Mouse (Mus musculus) MEL (cell line): ENCODE measurements at regions not wholly inside any gene's neighbourhood (a gene's known extent, or its start where the extent isn't known, plus 50 kb on each side); places are given as distances from the start of the nearest gene placed in this dataset.

Experiments
- DNase-seq: peaks from one replicate; pipeline ENCODE4 v3.0.0; 2011; ENCODE audit warnings: low read depth, low spot score
- H3K27ac ChIP-seq: 2 replicates; pipeline ENCODE4 v1.5.1; 2012; ENCODE audit warnings: low read depth, mild to moderate bottlenecking, control low read depth, low read length, moderate library complexity; ENCODE audit not compliant: control insufficient read depth
- H3K27me3 ChIP-seq, 2 experiments: fragments of 150-350 bp in 1 of 2; sonication (generic) in 1 of 2; 2 replicates each; pipeline ENCODE4 v1.6.1; 2012; ENCODE audit warnings: low read length in 2 of 2, mild to moderate bottlenecking in 2 of 2, improper control_type of control experiment in 1 of 2, moderate library complexity in 1 of 2; ENCODE audit not compliant: insufficient read depth in 2 of 2, control insufficient read depth in 1 of 2
- H3K36me3 ChIP-seq, 2 experiments: 2 replicates each; pipeline ENCODE4 v1.6.1; 2012 to 2014; ENCODE audit warnings: low read length in 2 of 2, improper control_type of control experiment in 1 of 2, inconsistent platforms in 1 of 2, mild to moderate bottlenecking in 1 of 2; ENCODE audit not compliant: insufficient read depth in 2 of 2, control insufficient read depth in 1 of 2
- H3K4me1 ChIP-seq, 2 experiments: fragments of 150-350 bp in 1 of 2; sonication (generic) in 1 of 2; 2 replicates each; pipeline ENCODE4 v1.6.1; 2012; ENCODE audit warnings: low read length in 2 of 2, improper control_type of control experiment in 1 of 2, mild to moderate bottlenecking in 1 of 2; ENCODE audit not compliant: insufficient read depth in 2 of 2, control insufficient read depth in 1 of 2
- H3K4me3 ChIP-seq, 2 experiments: fragments of 150-350 bp in 1 of 2; sonication (generic) in 1 of 2; 2 replicates each; pipeline ENCODE4 v1.5.1; 2012; ENCODE audit warnings: low read depth in 2 of 2, low read length in 2 of 2, mild to moderate bottlenecking in 2 of 2, moderate library complexity in 2 of 2, control low read depth in 1 of 2, improper control_type of control experiment in 1 of 2; ENCODE audit not compliant: control insufficient read depth in 1 of 2, insufficient read depth in 1 of 2
- H3K79me2 ChIP-seq: 2 replicates; pipeline ENCODE4 v1.6.1; 2012; ENCODE audit warnings: mild to moderate bottlenecking, low read length, moderate library complexity; ENCODE audit not compliant: control insufficient read depth, poor library complexity, insufficient read depth
- H3K9ac ChIP-seq: 2 replicates; pipeline ENCODE4 v1.6.1; 2012; ENCODE audit warnings: low read depth, mild to moderate bottlenecking, control low read depth, low read length, moderate library complexity; ENCODE audit not compliant: control insufficient read depth, poor library complexity, severe bottlenecking
- H3K9me3 ChIP-seq: fragments of 150-350 bp; sonication (generic); replicated peaks from 2 replicates; pipeline ENCODE4 v1.6.1; 2012; ENCODE audit warnings: mild to moderate bottlenecking, low read length, improper control_type of control experiment, moderate library complexity; ENCODE audit not compliant: insufficient read depth
- BHLHE40 ChIP-seq: IDR thresholded peaks from 2 replicates; pipeline ENCODE4 v1.6.1; 2012; ENCODE audit warnings: low read depth, mild to moderate bottlenecking, inconsistent platforms, low read length, improper control_type of control experiment, borderline replicate concordance
- CHD2 ChIP-seq: IDR thresholded peaks from 2 replicates; pipeline ENCODE4 v1.6.1; 2011; ENCODE audit warnings: low read length, improper control_type of control experiment
- CTCF ChIP-seq, 3 experiments: IDR thresholded peaks in 2 of 3; conservative IDR thresholded peaks in 1 of 3; 2 replicates each; pipeline ENCODE4 v1.5.1; 2011 to 2012; ENCODE audit warnings: low read length in 3 of 3, low read depth in 2 of 3, mild to moderate bottlenecking in 2 of 3, improper control_type of control experiment in 1 of 3, inconsistent platforms in 1 of 3, mixed read lengths in 1 of 3, moderate library complexity in 1 of 3; ENCODE audit not compliant: control insufficient read depth in 1 of 3, insufficient read depth in 1 of 3, poor library complexity in 1 of 3, severe bottlenecking in 1 of 3
- E2F4 ChIP-seq: IDR thresholded peaks from 2 replicates; pipeline ENCODE4 v1.6.1; 2011; ENCODE audit warnings: low read depth, low read length, improper control_type of control experiment, borderline replicate concordance
- EP300 ChIP-seq, 2 experiments: IDR thresholded peaks; 2 replicates each; pipeline ENCODE4 v1.6.1; 2011; ENCODE audit warnings: improper control_type of control experiment in 2 of 2, low read length in 2 of 2, low read depth in 1 of 2, mild to moderate bottlenecking in 1 of 2
- ETS1 ChIP-seq: IDR thresholded peaks from 2 replicates; pipeline ENCODE4 v1.6.1; 2012; ENCODE audit warnings: low read depth, mild to moderate bottlenecking, inconsistent platforms, low read length, improper control_type of control experiment, moderate library complexity
- GATA1 ChIP-seq: IDR thresholded peaks from 2 replicates; pipeline ENCODE4 v1.6.1; 2011; ENCODE audit warnings: low read depth, low read length, improper control_type of control experiment
- JUND ChIP-seq: IDR thresholded peaks from 2 replicates; pipeline ENCODE4 v1.6.1; 2011; ENCODE audit warnings: low read depth, mild to moderate bottlenecking, improper control_type of control experiment, low read length
- KAT2A ChIP-seq: conservative IDR thresholded peaks from 2 replicates; pipeline ENCODE4 v1.6.1; 2012; ENCODE audit warnings: low read depth, low read length, improper control_type of control experiment, inconsistent platforms
- MAFK ChIP-seq: IDR thresholded peaks from 2 replicates; pipeline ENCODE4 v1.6.1; 2011; ENCODE audit warnings: low read depth, mild to moderate bottlenecking, low read length, improper control_type of control experiment, borderline replicate concordance
- MAZ ChIP-seq: IDR thresholded peaks from 2 replicates; pipeline ENCODE4 v1.6.1; 2012; ENCODE audit warnings: low read depth, mild to moderate bottlenecking, inconsistent platforms, low read length, improper control_type of control experiment
- MYB ChIP-seq: IDR thresholded peaks from 2 replicates; pipeline ENCODE4 v1.6.1; 2011; ENCODE audit warnings: mild to moderate bottlenecking, low read depth, low read length, improper control_type of control experiment
- MYC ChIP-seq: IDR thresholded peaks from 2 replicates; pipeline ENCODE4 v1.6.1; 2011; ENCODE audit warnings: low read depth, mild to moderate bottlenecking, low read length, improper control_type of control experiment, moderate library complexity
- NELFE ChIP-seq: IDR thresholded peaks from 2 replicates; pipeline ENCODE4 v1.6.1; 2011; ENCODE audit warnings: low read depth, low read length, improper control_type of control experiment
- POLR2A ChIP-seq, 2 experiments: IDR thresholded peaks; 2 replicates each; pipeline ENCODE4 v1.6.1; 2011 to 2012; ENCODE audit warnings: low read length in 2 of 2, mild to moderate bottlenecking in 2 of 2, control low read depth in 1 of 2, improper control_type of control experiment in 1 of 2, low read depth in 1 of 2, moderate library complexity in 1 of 2; ENCODE audit not compliant: control insufficient read depth in 1 of 2, insufficient read depth in 1 of 2, poor library complexity in 1 of 2
- POLR2AphosphoS2 ChIP-seq: IDR thresholded peaks from 2 replicates; pipeline ENCODE4 v1.6.1; 2011; ENCODE audit warnings: low read length, improper control_type of control experiment
- RCOR1 ChIP-seq: IDR thresholded peaks from 2 replicates; pipeline ENCODE4 v1.6.1; 2012; ENCODE audit warnings: low read depth, mild to moderate bottlenecking, inconsistent platforms, low read length, improper control_type of control experiment
- SIN3A ChIP-seq: IDR thresholded peaks from 2 replicates; pipeline ENCODE4 v1.6.1; 2012; ENCODE audit warnings: low read length, improper control_type of control experiment, inconsistent platforms
- SMC3 ChIP-seq: IDR thresholded peaks from 2 replicates; pipeline ENCODE4 v1.6.1; 2011; ENCODE audit warnings: low read depth, low read length, improper control_type of control experiment
- TAL1 ChIP-seq: IDR thresholded peaks from 2 replicates; pipeline ENCODE4 v1.6.1; 2012; ENCODE audit warnings: mild to moderate bottlenecking, inconsistent platforms, low read length, moderate library complexity, mixed read lengths
- TBP ChIP-seq: IDR thresholded peaks from 2 replicates; pipeline ENCODE4 v1.8.0; 2011; ENCODE audit warnings: low read depth, low read length, improper control_type of control experiment
- TCF12 ChIP-seq: IDR thresholded peaks from 2 replicates; pipeline ENCODE4 v1.6.1; 2014; ENCODE audit warnings: low read depth, mild to moderate bottlenecking, inconsistent platforms, low read length, improper control_type of control experiment, moderate library complexity
- ZC3H11A ChIP-seq: IDR thresholded peaks from 2 replicates; pipeline ENCODE4 v1.6.1; 2012; ENCODE audit warnings: low read depth, mild to moderate bottlenecking, inconsistent platforms, low read length, improper control_type of control experiment
- ZKSCAN1 ChIP-seq: IDR thresholded peaks from 2 replicates; pipeline ENCODE4 v1.6.1; 2012; ENCODE audit warnings: low read depth, mild to moderate bottlenecking, inconsistent platforms, low read length, improper control_type of control experiment, moderate library complexity
- ZMIZ1 ChIP-seq: IDR thresholded peaks from 2 replicates; pipeline ENCODE4 v1.6.1; 2012; ENCODE audit warnings: low read depth, mild to moderate bottlenecking, inconsistent platforms, low read length, improper control_type of control experiment, moderate library complexity
- ZNF384 ChIP-seq: IDR thresholded peaks from 2 replicates; pipeline ENCODE4 v1.6.1; 2012; ENCODE audit warnings: low read depth, mild to moderate bottlenecking, inconsistent platforms, low read length, improper control_type of control experiment

DNA sequence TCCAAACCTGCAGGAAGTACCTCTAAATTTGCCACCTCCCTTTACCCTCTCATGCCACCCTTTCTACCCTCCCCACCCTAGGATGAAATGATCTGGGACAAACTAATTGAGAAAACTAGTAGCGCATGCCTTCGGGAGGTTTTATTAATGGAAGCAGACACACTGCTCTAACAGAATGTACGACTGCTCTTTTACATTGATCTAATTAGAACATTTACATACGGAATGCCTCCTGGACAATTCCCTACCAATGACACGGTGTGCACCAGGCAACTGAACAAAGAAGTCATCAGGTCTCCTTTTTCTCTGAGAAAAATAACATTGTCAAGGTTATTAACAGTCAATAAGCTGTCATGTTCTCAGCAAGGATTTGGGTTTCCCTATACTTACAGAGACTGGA, 180.5 kb downstream of the Rpl36a-ps1 start:
- TF ChIP-seq ZNF384 (no peak), POLR2AphosphoS2 (no peak), MAZ (no peak), TAL1 (no peak), TCF12 (no peak), MYB (no peak), MAFK (no peak), NELFE (no peak), ZMIZ1 (no peak), ZKSCAN1 (no peak), RCOR1 (no peak), ETS1 (no peak), ZC3H11A (no peak), MYC (no peak), SIN3A (no peak), GATA1 (no peak), JUND (no peak), TBP (no peak)
- no peak overlapping the region for H3K27ac ChIP-seq
- H3K9ac ChIP-seq = no peak overlapping the region
- H3K36me3 ChIP-seq = no peaks in the 10 kb centered on the region
- no peak overlapping the region for H3K4me3 ChIP-seq
- no peaks in the 10 kb centered on the region for H3K4me1 ChIP-seq
- no peaks in the 10 kb centered on the region for H3K9me3 ChIP-seq
- DNase-seq = no peak
- H3K79me2 ChIP-seq = no peaks in the 10 kb centered on the region
- H3K27me3 ChIP-seq = no peaks in the 10 kb centered on the region

GRCm38 (mm10) chr14:98810259-98811042, 183.7 kb downstream of the Rpl36a-ps1 start:
- no peak for TF ChIP-seq E2F4
- TF ChIP-seq CHD2 = no peak
- TF ChIP-seq JUND = no peak
- TF ChIP-seq ZMIZ1 = no peak
- no peak for TF ChIP-seq TCF12
- no peak for TF ChIP-seq TBP
- no peak for TF ChIP-seq MYB
- no peak for TF ChIP-seq MAFK
- TF ChIP-seq CTCF (IDR thresholded peaks at IDR 0.05 in 2 of 3, conservative IDR thresholded peaks at IDR 0.05 in 1 of 3; ENCODE audit: control insufficient read depth in 1 of 3, insufficient read depth in 1 of 3, low read depth in 2 of 3, low read length in 3 of 3, poor library complexity in 1 of 3, severe bottlenecking in 1 of 3) = no peak
- TF ChIP-seq SMC3 = no peak
- TF ChIP-seq ZKSCAN1 = no peak
- no peak for TF ChIP-seq KAT2A
- TF ChIP-seq POLR2A (IDR thresholded peaks at IDR 0.05; ENCODE audit: control insufficient read depth in 1 of 2, insufficient read depth in 1 of 2, low read depth in 1 of 2, low read length in 2 of 2, poor library complexity in 1 of 2) = no peak
- no peak for TF ChIP-seq BHLHE40
- no peak for TF ChIP-seq SIN3A
- TF ChIP-seq MYC = no peak
- TF ChIP-seq EP300 (IDR thresholded peaks at IDR 0.05; ENCODE audit: low read depth in 1 of 2, low read length in 2 of 2) = no peak
- no peaks in the 10 kb centered on the region for H3K27me3 ChIP-seq
- H3K79me2 ChIP-seq = no peaks in the 10 kb centered on the region
- no peak overlapping the region for H3K27ac ChIP-seq
- no peaks in the 10 kb centered on the region for H3K4me1 ChIP-seq
- no peak overlapping the region for H3K9ac ChIP-seq
- no peak for DNase-seq
- no peaks in the 10 kb centered on the region for H3K36me3 ChIP-seq
- H3K4me3 ChIP-seq = no peak overlapping the region
- H3K9me3 ChIP-seq = no peaks in the 10 kb centered on the region
